Mouse (Mus musculus): ENCODE measurements around the gene Drp2. TPM values are rescaled to one million over a fixed set of nuclear protein-coding genes. Genes with fewer than 3 reads are reported as not detected.

The Drp2 gene
- not detected for polyA plus RNA-seq (2017; shearing (Covaris generic))

GRCm38 (mm10) chrX:134403863-134404583, at the start of gene Drp2:
TSS of gene Drp2 (plus strand) at chrX:134404551.

GRCm38 (mm10) chrX:134476290-134476689, 71.9 kb downstream of the Drp2 start, which contains the start of gene Taf7l:
TSS of gene Taf7l (minus strand) at chrX:134476490.

Other genes with a start within 250 kb of the Drp2 start
- 2.7 TPM for gene Xkrx, start 242.5 kb upstream of the Drp2 start, polyA plus RNA-seq (2017; shearing (Covaris generic))
- gene Arl13a, start 217.1 kb upstream of the Drp2 start, polyA plus RNA-seq (2017; shearing (Covaris generic)), result not detected
- 1.8 TPM for gene Nox1, start 182.6 kb upstream of the Drp2 start, polyA plus RNA-seq (2017; shearing (Covaris generic))
- 35.9 TPM for gene Trmt2b, start 127.6 kb upstream of the Drp2 start, polyA plus RNA-seq (2017; shearing (Covaris generic))
- gene Tmem35a, start 109.3 kb upstream of the Drp2 start, polyA plus RNA-seq (2017; shearing (Covaris generic)), result not detected
- gene Cenpi, start 96.5 kb upstream of the Drp2 start, polyA plus RNA-seq (2017; shearing (Covaris generic)), result 3.8 TPM
- not detected for gene Taf7l, start 71.9 kb downstream of the Drp2 start, polyA plus RNA-seq (2017; shearing (Covaris generic))
- 42.7 TPM for gene Timm8a1, start 137.3 kb downstream of the Drp2 start, polyA plus RNA-seq (2017; shearing (Covaris generic))
- gene Btk, start 179.0 kb downstream of the Drp2 start, polyA plus RNA-seq (2017; shearing (Covaris generic)), result 1.2 TPM
- 268 TPM for gene Rpl36a, start 181.1 kb downstream of the Drp2 start, polyA plus RNA-seq (2017; shearing (Covaris generic))
- 3.6 TPM for gene Gla, start 196.6 kb downstream of the Drp2 start, polyA plus RNA-seq (2017; shearing (Covaris generic))
- 146 TPM for gene Hnrnph2, start 196.6 kb downstream of the Drp2 start, polyA plus RNA-seq (2017; shearing (Covaris generic))

Measured in inflammation-experienced regulatory T-cells, adult 16 weeks (primary cell).